Mouse (Mus musculus): ENCODE measurements around the gene Ppm1l.

The Ppm1l gene

DNA sequence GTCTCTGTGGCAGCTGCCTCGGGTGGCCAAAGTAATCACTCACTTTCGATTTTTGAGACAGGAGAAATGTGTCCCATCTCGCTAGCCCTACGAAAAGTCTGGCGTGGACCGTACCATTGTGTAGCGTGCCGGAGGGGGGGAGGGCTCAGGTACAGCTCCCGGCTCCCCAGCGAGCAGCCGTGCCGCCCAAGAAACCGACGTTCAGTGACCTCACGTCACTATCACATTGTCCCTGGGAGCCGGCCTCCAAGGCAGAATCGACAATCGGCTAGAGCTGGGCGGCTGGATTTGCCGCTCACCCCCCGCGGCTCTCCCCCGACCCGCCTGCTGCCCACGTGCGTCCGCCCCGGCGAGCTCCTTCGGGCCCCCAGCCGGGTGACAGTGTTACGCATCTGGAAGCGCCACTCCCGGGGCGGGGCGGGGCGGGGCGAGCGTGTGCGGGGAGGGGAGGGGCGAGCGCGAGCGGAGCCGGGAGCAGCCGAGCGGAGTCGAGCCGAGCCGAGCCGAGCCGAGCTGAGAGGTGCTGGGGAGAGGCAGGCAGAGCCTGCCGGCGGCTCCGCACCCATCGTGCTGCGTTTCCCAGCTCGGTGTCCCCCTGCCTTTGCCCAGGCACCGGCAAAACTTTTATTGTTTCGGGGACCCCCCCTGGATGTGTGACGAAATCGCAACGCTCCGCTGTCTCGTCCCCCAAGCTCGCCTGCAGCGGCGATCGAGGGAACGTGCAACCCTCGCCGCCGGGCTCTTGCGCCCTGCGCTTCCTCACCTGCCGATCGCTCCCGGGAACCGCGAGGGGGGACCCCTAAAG lies at the start of gene Ppm1l:
Gene Ppm1l (plus strand): TSS at position 471 of the 805 bp plus-strand sequence.
- peak; percentile 98 for DNase-seq (ENCODE audit: low read depth)

DNA sequence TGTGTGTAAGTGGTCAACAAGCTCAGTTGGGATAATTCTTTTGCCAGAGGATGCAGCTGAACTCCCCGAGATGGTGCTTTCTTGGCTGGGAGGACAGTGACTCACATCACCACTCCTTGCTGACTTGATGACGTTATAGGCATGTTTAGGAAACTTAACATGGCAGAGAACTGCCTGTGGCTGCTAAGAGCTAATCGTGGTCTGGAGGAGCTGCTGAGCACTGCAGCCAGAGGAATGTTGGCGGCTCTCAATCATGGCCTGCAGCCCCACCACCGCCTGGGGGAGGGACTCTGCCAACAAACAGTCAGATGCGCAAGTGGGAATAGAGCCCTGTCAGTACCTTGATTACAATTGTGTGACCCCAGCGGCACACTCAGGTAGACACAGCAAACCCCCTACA lies 44.8 kb upstream of the Ppm1l start:
- no peak for DNase-seq (ENCODE audit: low read depth)

DNA sequence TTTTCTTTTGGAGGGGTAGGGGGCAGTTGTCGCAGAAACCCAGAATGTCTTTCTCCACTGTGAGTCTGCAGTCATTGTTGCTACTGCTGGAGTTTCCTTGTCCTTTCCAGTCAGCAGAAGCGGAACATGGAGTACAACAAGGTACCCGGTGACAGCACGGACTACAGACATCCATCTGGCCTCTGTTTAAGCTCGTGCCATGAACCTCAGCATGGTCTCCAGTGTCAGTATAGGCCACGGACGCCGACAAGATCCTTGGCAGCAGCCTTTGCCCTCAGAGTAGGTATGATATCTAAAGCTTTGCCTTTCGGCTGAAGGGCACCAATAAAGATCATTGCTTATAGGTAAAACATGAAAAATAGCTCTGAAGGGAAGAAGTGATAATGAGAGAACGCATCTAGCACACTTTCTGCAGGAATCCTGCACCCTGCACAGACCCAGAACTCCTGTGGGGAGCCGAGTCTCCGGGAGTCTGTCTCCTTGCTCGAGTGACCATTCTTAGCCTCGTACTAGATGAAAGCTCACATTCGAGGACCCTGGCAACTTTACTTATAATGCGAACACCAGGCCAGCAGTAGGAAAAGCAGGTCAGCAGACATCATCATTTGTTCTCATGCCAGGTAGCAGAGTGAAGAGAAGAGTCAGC lies 42.5 kb upstream of the Ppm1l start:
- no peak for DNase-seq (ENCODE audit: low read depth)

DNA sequence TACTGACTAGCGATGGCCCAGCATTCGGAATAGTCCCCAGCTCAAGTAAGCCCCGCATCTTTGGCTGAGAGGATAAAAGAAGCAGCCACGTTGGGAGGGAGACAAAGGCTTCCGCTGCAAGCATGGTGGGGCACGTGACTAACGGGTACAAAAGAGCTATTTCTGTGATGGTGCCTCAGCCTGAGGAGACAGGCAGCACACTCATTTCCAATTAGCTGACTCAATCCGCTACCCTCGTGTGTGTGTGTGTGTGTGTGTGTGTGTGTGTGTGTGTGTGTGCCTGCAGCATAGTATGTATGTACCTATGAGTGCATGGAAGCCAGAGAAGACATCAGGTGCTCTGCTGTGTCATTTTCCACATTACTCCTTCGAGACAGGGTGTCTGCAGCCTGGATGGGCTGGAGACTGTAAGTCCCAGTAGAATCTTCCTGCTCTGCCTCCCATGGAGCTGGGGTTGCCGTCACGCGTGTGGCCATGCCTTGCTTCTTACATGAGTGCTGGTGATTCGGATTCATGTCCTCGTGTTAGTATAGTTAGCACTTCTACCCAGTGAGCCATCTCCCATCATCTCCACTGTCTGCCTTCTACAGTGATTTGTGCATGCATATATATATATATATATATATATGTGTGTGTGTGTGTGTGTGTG lies 41.9 kb upstream of the Ppm1l start:
- DNase-seq (ENCODE audit: low read depth), result no peak

DNA sequence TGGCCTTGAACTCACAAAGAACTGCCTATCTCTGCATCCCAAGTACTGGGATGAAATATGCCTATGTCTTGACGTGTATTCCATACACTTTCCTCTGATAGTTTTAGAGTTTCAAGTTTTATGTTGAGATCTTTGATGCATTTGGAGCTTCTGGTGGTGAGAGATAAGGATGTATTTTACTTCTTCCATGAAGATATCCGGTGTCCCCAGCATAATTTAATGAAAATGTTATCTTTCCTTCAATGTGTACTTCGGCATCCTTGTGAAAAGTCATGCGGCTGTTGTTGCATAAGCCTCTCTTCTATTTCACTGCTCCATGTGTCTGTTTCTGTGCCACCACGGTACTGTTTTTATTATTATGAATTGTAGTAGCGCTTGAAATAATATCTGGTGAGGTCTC lies 38.0 kb upstream of the Ppm1l start:
- no peak for DNase-seq (ENCODE audit: low read depth)

DNA sequence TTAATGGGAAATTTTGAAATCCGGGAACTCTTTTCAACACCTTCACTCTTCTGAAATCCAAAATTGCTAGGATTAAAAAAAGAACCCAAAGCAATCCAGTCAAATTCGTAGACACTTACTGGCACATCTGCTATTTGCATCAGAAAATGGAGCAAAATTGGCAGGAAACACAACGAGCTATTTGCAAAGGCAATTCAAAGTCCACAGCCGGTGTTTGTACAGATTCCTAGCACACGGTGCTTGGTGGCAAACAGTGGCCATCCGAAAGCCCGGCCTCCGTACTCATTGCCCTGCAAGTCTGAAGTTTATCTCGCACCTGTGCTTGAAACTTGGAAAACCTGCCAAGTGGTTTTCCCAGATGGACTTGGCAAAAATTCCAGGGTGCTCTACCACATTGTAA lies 34.3 kb upstream of the Ppm1l start:
- no peak for DNase-seq (ENCODE audit: low read depth)

DNA sequence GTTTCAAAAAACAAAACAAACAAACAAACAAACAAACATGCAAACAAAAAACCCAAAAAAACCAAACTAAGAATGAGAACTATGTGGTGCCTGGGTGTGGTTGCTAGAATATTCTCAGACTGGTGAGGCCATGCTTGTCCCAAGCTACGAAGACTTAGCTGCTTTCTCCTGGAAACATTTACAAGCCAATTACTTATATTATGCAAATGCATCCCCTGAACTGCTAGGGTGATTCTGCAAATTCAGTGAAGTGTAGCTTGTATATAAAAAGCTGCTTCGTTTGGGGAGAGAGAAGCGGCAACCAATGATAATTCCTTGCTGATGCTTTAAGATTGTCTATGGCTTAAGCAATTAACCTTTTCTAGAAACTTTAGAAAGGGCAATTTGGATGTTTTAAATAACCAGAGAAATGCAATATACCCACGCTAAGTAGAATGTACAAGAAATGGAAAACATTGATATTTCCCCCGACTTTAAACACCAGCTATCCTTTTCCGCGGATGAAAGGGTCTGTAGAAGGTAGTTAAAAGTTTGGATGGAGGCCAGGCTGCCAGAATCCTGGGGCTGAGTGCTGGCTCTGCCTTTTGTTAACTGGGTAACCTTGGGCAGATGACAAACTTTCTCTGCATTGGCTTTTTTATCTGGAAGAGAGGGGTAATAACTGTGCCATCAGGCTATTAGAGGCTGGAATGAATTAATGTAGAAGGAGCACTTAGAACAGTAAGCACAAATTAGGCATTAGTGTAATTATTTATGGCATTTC lies 33.4 kb upstream of the Ppm1l start:
- DNase-seq (ENCODE audit: low read depth), result no peak

DNA sequence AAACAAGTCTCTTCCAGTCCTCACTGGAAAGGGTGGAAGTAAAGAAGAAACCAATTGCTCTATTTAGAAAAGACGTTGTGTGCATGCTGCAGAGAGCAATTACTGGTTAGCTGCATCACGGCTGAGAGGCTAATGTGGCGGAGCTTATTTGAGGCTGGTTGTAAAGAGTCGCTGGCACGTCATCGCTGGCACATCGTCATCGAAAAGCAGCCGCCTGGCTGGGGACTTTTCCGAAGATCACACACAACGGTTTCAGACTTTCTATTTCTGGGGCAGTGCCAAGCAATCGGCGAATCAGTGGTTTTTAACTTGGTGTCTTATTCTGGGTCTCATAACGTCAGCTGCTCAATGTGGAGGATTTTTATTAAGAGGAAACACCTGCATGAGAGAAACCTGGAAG lies 26.8 kb upstream of the Ppm1l start:
- peak; percentile 90 for DNase-seq (ENCODE audit: low read depth)

DNA sequence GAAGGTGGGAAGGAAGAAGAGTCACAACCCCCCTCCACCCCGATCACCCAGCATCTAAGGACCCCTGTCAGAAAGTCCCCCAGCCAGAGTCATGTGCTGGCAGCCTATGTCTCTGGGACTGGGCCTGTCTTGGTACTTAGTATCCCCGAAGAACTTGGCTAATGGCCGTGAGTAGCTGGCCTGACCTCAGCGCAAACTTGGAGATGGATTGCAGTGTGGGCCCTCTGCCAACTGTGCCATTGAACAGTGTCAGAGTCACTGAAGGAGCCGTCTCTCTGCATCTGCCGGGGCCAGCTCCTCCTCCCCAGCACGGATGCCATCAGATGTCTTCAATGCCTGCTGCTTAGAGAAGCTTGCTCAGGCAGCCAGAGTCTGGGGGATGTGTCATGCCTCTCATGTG lies 26.4 kb upstream of the Ppm1l start:
- DNase-seq (ENCODE audit: low read depth), result no peak

DNA sequence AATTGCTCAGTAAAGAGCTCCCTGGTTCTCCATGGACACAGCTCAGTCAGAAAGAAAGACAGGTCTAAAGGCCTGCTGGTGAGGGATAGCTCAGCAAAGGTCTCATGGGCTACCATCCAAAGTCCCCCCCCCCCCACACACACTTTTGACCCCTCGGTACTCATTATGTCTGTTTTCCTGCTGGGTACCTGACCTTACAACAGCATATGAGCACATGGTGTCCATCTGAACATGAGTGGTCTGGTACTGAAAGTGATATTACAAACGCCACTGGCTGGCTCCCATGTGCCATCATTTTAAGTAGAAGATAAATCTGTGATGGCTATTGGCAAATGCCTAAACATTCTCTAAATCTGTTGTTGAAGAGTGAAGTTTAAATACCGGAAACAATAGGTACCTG lies 25.8 kb upstream of the Ppm1l start:
- DNase-seq (ENCODE audit: low read depth), result no peak

DNA sequence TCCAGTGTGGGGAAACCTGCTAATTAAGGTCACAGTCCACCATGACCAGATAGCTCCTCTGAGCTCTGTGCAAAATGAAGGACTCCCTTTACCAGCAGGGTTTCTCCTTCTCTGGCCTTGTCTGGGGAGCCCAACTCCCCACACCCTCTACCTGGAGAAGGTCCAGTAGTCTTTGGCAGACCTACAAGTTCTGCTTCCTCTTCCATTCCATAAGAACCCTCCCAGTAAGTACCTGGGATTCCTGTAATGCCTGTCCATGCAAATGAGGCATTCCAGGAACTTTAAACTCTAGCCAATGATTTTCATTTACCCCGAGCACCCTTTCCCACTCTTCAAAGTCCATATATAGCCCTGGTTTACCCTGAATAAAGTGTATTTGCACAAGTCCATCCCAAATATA lies 24.0 kb upstream of the Ppm1l start:
- DNase-seq (ENCODE audit: low read depth), result no peak

DNA sequence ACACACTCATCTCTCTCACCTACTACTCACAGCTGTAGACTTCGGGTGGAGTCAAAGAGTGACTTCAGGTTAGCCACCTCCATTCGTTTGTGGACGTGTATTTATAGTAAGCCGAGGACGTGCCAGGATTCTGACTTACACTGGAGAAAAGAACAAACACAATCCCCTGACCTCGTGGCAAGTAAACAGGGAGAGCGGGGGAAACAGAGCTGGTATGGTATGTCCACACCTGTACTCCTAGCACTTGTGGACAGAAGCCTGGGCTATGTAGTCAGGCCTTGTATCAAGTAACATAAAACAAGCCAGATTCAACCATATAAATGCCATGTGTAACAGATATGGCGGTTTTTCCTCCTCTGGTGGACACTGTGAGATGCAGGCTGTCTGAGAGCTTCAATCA lies 20.4 kb upstream of the Ppm1l start:
- DNase-seq (ENCODE audit: low read depth), result no peak

DNA sequence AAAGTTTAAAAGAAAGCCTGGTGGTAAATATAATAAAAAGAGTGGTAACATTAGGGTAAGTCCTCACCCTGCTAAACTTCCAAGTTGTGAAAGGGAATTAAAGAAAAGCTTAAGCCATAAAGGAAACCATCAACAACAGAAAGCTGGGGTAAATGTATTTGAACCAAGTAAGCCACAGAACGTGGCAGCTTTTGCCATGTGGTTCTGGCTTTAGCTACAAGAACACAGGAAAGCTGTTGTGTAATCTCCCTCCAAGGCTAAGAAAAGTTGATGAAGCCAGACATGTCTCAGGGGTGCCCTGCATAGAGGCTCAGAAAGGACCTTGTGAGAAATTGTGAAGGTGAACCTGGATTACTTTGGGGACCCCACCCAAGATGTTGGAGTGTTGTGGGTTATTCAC lies 16.5 kb upstream of the Ppm1l start:
- DNase-seq (ENCODE audit: low read depth), result no peak

DNA sequence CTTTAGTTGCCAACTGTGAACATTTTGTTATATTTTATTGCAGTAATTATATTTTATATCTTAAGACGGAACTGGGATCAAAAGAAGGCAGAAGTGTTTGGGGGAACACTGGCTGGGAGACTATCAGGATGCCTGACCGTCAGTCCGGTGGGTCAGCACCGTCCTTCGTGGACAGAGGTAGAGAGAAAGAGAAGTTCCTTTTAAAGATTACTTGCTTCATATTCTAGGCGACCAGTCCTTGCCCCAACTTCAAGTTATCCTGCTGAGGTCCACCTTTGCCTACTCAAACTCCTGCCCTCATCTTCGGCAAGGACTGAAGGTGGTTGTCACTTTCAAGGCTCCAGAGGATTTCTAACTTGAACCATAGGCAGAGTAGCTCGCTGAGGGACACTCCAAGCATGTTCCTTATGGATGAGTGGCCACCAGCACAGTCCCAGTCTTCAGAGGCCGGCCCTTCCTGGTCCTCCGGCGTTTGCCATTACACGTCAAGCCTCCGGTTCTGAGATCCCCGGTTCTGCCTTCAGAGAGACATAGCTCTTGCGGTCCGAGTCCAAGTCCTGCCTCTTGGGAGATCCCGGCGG lies 761 bp upstream of the Ppm1l start:
- no peak for DNase-seq (ENCODE audit: low read depth)

DNA sequence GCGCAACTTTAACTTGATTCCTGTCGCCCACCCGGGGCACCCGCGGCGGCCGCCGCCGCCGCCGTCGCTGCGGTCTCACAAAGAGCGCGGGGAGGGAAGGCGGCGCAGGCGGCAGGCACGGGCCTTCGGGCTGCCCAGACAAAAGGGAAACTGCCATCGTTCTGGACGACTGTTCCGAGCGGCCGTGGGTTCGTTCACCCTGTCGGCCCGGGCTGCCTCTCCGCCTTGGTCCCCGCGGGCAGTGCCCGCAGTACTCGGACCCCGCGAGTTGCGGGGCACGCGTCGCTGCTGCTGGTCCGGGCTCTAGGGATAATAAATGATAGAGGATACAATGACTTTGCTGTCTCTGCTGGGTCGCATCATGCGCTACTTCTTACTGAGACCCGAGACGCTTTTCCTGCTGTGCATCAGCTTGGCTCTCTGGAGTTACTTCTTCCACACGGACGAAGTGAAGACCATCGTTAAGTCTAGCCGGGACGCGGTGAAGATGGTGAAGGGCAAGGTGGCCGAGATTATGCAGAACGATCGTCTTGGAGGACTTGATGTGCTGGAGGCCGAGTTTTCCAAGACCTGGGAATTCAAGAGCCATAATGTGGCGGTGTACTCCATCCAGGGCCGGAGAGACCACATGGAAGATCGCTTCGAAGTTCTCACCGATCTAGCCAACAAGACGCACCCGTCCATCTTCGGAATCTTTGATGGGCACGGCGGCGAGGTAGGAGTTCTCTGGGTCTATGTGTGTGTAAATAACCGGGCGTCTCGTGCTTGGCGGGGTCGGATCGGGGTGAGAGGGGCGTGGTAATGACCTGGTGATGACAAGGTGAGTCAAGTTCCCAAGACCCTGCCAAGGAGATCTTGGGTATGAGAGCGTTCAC lies 827 bp downstream of the Ppm1l start:
- DNase-seq (ENCODE audit: low read depth), result no peak

DNA sequence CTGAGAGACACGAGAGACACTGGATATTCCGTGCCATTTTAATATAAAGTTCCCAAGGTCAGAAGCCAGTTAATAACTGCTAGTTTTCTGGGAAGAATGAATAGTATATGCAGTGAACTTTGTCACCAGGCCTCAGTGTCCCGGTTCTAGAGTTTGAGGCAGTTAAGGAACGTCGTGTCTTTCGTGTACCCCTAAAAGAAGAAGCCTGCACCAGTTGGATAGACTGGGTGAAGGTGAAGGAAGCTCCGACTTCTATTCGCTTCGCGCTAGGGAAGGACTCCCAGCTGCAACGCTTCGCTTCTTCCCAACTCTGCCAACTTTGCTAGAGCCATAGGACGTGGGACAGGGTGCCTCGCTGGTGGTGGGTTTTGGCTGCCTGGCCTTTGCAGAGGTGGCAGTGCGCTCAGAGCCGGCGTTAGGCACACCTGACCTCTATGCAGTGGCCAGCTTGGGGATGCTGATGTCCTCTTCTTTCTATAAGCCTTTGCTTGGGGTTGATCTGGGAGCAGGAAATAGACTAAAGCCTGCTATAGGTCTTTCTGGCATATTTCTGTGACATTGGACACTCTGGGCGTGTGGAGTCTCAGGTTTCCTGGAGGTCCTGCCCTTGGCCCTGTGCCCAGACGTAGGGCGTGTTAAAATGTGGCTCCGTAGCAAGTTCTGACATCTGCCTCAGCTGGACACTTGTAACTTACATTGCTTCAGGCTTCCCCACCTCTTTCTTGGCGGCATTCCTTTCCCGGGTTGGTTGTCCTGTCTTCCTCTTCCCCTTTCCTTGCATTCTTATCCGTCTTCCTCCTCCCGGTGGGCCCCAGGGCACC lies 1.7 kb downstream of the Ppm1l start:
- DNase-seq (ENCODE audit: low read depth), result peak; percentile 46

DNA sequence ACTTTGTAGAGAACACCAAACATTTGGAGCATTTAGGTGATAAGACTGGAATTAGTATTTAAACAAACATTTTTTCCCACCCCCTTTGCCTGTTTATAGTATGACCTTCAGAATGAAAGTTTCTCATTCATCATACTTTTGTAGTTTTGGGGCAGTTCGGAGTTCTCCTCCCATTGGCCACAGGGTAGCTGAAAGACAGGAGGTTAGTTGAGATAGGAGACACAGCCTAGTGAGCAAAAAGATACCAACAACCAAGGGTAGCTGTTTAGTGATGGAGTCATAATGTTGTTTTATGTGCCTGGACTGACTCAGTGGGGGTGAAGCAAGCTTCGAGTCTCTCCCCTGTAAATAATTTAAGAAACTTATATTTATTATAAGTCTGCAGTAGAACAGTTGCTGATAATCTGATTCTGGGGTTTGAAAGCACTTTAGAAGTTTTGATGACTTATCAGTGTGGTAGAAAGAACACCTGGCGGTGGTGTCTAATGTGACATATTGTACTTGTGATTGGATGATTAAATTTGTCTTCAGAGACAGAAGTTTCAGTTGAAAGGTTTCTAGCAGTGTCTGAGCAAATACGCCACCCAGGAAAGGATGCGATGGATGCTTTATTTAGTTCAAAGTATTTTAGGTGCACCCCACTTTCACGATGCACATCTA lies 2.5 kb downstream of the Ppm1l start:
- peak; percentile 47 for DNase-seq (ENCODE audit: low read depth)

DNA sequence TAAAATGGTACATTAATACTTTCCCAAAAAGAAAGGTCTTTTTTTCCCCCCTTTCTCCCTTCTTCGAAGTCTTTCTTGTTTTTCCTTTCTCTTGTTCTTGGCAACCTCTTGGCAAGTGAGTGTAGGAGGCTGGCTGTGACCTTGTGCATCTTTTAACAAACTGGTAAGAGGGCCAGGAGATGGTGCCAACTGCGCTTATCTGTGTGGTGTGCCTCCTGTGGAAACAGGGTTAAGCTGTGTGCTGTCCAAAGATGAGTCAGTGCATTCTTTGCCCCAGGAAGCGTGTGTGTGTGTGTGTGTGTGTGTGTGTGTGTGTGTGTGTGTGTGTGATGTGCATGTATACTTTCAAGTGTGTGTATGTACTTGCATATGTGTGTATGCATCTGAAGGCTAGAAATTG lies 7.3 kb downstream of the Ppm1l start:
- no peak for DNase-seq (ENCODE audit: low read depth)

DNA sequence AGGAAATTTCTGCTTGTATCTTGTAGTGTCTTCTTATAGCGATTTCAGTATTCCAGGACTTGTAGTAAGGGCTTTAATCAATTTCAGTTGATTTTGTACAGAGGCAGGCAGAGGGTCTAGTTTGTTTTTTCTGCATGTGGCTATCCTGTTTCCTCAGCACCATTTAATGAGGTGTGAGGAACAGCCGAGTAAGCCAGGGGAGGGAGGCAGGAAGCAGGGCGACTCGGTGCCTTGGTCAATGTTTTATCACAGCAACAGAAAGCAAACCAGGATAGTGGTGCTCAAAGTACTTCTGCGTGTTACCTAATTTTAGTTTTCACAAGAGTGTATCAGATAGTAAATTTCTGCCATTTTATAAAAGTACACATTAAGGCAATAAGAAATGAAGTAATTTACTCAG lies 13.2 kb downstream of the Ppm1l start:
- DNase-seq (ENCODE audit: low read depth), result no peak

DNA sequence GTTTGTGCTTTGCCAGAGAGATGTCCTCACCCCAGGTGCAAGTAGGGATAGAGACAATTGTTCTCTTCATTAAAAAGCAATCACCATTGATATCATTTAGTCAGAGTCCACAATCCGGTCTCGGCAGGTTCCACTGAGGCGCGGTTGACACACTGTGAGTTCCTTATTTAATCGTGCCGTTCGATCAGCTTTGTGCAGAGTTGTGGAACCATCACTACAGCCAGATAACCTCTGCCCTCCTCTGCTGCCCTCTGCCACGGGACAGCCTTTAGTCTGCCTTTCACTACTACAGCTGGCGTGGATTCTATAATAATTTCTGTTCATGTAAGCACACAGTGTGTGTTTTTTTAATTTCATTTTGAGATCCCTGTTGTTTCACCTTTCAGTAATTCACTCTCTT lies 17.2 kb downstream of the Ppm1l start:
- DNase-seq (ENCODE audit: low read depth), result no peak
